Mouse (Mus musculus) c-Kit-positive CD71-positive TER-119-negative erythroid progenitor cells, embryonic 14.5 days (primary cell): ENCODE measurements around the gene Gm16181.

ENCODE experiments used
- DNase-seq: peaks from one replicate; pipeline ENCODE4 v3.0.0-alpha.2; 2013; ENCODE audit warnings: low read depth

Gene Gm16181

GRCm38 (mm10) chr17:35220156-35220952 is at the start of gene Gm16181:
Gene Gm16181, plus strand, starts transcription at chr17:35220834.
- DNase-seq, result no peak

GRCm38 (mm10) chr17:35172445-35173234 is 48.0 kb upstream of the Gm16181 start:
- DNase-seq, result no peak

DNA sequence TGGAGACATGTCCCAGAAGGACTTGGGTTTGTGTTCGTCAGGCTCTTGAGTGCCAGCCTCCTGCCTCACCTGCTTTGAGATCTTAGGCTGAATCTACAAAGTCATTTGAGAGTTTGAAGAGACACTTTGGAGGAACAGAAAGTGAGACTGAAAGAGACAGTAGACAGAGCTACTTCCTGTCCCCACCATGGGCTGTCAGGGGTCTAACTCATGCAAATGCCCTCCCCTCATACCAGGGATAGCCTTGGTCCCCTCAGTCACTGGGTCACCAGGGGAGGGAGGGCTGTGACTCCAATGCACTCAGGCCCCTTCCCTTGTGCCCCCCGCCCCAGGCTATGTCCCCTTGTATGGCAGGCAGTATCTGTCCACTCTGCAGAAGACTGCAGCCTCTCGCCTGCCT is 47.3 kb upstream of the Gm16181 start:
- DNase-seq, result no peak

DNA sequence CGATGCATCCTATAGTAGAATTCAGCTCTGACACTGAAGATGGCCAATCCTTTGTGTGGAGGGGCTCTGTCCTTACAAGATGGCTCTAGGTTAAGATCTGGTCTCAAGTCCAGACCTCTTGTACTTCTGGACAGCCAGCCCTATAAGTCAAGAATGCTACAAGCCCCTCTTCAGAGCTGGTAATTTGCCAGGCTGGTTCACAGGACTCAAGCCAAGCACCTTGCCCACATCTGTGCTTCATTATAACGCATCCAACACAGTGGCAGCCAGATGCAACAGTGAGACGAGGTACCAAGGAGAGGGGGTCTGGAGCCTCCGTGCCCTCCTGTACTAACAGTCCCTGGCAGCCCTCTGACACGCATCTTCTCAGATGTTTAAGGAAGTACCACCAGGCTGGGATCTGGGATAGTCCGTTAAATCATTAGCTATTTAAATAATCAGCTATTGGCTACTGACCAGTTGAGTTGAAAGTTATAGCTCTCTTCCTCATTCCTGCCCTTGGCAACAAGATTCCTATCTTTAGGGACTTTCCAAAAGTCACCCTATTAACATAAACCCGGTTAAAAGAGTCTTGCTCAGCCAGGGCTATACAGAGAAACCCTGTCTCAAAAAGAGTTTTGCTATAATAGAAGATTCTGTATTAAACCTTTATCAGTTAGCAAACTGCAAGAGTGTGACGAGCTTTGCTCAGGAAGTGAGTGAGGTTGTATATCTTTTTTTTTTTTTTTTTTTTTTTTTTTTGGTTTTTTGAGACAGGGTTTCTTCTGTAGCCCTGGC is 46.2 kb upstream of the Gm16181 start:
- no peak for DNase-seq

- no peak for DNase-seq
These were observed 45.3 kb upstream of the Gm16181 start for GRCm38 (mm10) chr17:35175382-35175781.

- DNase-seq, result no peak
These were observed 44.7 kb upstream of the Gm16181 start, which contains the start of gene Aif1 for GRCm38 (mm10) chr17:35175968-35176367. Gene Aif1, minus strand, starts transcription at chr17:35176068.

DNA sequence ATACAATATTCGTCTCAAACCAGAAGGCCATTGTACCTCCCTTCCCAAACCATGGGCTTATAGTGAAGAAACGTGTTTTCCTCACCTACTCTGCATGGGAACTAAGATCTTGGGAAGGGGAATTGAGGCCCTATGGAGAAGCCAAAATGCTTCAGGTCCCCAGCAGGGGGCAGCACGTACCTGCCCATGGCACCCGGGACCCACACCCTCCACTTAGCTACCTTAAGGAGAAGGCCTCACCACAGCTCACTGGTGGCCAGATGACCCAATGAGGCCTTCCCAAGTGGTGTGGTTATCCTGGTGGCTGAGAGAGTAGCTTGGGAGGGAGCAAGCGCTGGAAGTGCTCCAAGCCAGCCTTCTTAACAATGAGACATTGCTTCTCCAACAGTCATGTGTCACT is 42.1 kb upstream of the Gm16181 start:
- DNase-seq, result no peak

DNA sequence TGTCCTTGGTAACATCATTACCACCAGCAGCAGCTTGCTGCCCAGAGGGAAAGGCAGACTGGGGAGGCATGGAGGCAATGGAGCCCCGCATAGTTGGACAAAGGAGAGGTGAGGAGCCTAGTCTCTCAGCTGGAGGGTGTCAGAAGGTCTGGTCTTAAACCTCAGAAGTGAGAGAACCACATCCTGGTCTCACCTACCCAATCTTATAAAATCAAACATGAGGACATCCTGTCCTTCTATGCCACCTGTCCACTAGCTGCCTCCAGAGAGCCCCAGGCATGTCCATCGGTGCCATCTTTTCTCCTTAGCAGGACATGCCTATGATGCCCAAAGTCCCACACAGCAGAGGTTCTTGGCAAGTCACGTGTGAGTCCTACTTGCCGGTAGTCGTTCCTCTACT is 40.5 kb upstream of the Gm16181 start:
- no peak for DNase-seq

DNA sequence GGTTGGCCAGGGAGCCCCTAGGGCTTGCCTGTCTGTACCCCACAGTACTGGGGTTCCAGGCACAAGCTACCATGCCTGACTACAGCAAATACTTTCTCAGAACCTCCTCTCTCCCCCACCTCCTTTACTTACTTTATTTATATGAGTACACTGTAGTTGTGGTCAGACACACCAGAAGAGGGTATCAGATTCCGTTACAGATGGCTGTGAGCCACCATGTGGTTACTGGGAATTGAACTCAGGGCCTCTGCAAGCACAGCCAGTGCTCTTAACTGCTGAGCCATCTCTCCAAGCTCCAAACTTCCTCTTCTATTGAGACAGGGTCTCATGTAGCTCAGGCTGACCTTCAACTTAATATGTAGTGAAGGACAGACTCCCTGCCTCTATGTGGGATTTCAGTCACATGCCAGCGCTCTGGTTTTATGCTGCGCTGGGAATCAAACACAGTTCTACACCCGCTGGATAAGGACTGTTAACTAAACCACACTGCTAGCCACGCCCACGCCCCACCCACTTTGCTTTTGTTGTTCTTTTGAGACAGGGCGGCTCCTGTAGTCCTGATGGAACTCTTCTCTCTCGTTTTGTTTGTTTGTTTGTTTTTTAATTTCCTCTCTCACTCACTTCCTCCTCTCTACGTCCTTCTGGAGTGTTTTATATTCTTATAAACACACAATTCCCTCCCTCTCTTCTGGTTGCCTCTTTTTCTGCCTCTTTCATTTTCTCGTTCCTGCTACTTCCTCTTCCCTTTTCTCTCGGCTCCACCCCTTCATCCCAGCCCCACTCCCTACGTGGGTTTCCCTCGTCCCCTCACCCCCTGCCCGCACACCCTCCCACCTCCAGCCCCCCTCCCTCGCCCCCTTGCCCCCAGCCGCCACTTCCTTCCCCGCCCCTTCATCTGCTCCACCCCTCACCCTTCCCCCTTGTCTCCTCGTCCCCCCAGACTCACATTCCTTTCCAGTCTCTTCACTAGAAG is 34.7 kb upstream of the Gm16181 start:
- peak; percentile 86 for DNase-seq

DNA sequence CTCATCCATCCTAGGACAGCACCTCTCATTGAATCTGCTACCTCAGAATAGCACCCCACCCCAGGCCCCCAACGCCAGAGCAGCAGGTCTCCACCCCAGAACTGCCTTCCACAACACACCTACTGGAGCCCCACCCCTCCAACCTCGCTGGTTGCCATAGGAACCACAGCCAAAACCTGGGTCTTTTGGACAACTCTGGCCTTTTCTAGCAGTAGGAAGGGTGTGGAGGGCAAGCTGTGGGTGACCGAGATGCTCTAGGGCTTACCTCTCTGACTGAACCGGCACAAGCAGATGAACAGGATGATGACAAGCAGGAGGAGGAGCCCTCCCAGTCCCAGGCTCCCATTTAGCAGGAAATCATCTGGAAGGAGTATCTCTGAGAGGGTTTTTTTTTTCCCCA is 34.0 kb upstream of the Gm16181 start:
- DNase-seq, result no peak

- no peak for DNase-seq
These were observed 33.3 kb upstream of the Gm16181 start for GRCm38 (mm10) chr17:35187345-35187744.

DNA sequence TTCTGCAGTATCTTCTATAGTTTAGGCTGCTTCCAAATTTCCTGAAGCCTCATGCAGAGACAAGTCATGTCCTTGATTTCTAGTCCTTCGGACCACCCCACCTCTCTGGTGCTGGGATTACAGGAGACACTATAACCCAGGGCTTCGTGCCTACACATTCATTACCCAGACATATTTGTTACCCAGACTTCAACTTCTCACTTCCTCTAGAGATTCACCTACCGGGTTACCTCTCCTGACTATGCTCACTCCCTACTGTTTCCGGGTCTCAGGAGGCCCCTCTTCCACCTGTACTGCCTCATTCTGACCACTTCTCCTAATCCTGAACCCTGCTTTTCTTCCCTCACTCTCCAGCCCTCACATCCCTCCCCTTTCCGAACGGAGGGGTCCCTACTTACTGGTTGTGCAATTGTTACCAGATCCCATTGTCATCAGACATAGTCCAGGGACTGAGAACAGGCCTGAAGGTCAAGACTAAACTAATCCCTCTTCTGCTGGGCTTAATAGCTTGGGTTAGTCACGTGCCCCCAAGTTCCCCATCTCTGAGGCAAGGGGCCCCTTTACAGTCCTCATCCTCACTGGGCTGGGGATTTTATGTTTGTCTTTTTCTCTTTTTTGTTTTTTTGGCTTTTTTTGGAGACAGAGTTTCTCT is 32.5 kb upstream of the Gm16181 start, which contains the start of gene Lst1:
Lst1 (minus strand) TSS at position 481 of the 652 bp plus-strand sequence.
- DNase-seq, result no peak

GRCm38 (mm10) chr17:35189186-35189585 is 31.4 kb upstream of the Gm16181 start:
- DNase-seq, result no peak

- DNase-seq, result no peak
These were observed 30.5 kb upstream of the Gm16181 start for GRCm38 (mm10) chr17:35190096-35190495.

GRCm38 (mm10) chr17:35191723-35192122 is 28.9 kb upstream of the Gm16181 start:
- no peak for DNase-seq

GRCm38 (mm10) chr17:35192924-35193323 is 27.7 kb upstream of the Gm16181 start:
- DNase-seq, result no peak

- no peak for DNase-seq
These were observed 26.5 kb upstream of the Gm16181 start, which contains the start of gene Ltb for GRCm38 (mm10) chr17:35193881-35194843. Gene Ltb, plus strand, starts transcription at chr17:35194439.

- DNase-seq, result no peak
These were observed 25.6 kb upstream of the Gm16181 start for GRCm38 (mm10) chr17:35194844-35195630.
